Mouse (Mus musculus) adrenal gland, postnatal 25 days (tissue): Measurements from ENCODE around the gene Wdr48. TPM values are rescaled to one million over a fixed set of nuclear protein-coding genes. Genes with fewer than 3 reads are reported as not detected.

Experiments
- DNase-seq: peaks from one replicate; pipeline ENCODE4 v3.0.0; 2021; ENCODE audit warnings: mixed read lengths
- total RNA-seq: library from RNA; stranded (reverse); gene quantifications from 2 replicates; pipeline ENCODE4 v1.2.3, GENCODE M21; 2021

Gene Wdr48
- total RNA-seq, 1 experiment from 2014 or later: 55.2 TPM

- DNase-seq: no peak
Observed at GRCm38 (mm10) chr9:119925120-119925657, 30.5 kb downstream of the Wdr48 start.

- DNase-seq: no peak
Observed at GRCm38 (mm10) chr9:119925729-119926128, 31.1 kb downstream of the Wdr48 start.

GRCm38 (mm10) chr9:119926497-119926896, 31.8 kb downstream of the Wdr48 start:
- DNase-seq: no peak

- DNase-seq: no peak
Observed at GRCm38 (mm10) chr9:119932358-119932757, 37.7 kb downstream of the Wdr48 start.

- no peak for DNase-seq
Observed at GRCm38 (mm10) chr9:119933675-119934074, 39.0 kb downstream of the Wdr48 start.

GRCm38 (mm10) chr9:119937005-119937773, 42.5 kb downstream of the Wdr48 start, which contains the start of the genes Gorasp1 and Ttc21a:
Gene Gorasp1 (minus strand): TSS chr9:119937565.
Gene Ttc21a (plus strand): TSS chr9:119937606.
- DNase-seq: peak; percentile 96

DNA sequence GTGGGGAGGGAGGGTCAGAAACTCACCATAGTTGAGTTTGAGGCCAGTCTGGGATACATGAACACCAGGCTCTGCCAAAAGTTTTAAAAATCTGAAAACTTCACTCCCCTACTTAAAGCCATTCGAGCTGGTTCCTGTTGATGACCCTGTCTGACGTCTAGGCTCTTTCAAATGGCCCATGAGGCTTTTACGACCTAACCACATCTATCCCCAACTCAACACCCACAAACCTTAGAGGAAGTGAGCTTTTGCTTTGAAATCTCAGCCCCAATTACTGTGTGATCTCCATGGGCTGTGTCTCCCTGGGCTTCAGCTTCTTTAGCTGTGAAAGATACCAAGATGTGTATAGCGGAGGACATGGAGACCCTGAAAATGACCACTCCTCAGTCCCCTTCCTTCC, 43.8 kb downstream of the Wdr48 start:
- no peak for DNase-seq

DNA sequence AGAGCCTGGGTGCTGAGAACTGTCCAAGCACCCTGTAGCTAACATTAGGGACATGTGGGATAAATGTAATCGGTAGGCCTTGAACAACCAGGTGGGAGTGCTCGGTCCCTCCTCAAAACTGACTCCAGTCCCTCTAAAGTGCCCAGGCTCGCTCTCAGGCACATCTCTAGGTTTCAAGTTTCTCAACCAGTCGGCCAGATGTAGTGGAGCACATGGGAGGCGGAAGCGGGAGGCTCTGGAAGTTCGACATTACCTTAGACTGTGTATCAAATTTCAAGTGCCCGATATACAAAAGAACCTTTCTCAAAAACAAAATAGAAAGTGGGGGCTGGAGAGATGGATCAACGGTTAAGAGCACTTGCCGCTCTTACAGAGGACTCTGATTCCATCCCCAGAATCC, 45.0 kb downstream of the Wdr48 start:
- no peak for DNase-seq

- DNase-seq: no peak
Observed at GRCm38 (mm10) chr9:119941407-119941806, 46.7 kb downstream of the Wdr48 start.

DNA sequence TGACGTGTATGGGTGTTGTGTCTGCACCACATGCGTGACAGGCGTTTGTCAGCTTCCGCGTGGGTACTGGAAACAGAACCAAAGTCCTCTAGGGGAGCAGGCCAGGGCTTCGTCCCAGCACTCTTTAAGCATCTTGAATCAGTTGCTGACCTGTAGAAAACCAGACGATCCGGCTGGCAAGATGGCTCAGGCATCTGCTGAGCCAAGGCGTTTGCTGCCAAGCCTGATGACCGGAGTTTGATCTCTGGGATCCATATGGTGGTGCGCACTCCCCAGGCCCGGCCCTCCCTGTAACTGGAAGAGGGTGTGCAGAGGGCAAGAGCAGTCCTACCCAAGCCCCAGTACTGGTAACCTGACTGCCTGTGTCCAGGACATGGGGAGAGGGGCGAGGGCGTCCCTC, 47.2 kb downstream of the Wdr48 start:
- DNase-seq: no peak

- no peak for DNase-seq
Observed at GRCm38 (mm10) chr9:119943326-119943725, 48.6 kb downstream of the Wdr48 start.

DNA sequence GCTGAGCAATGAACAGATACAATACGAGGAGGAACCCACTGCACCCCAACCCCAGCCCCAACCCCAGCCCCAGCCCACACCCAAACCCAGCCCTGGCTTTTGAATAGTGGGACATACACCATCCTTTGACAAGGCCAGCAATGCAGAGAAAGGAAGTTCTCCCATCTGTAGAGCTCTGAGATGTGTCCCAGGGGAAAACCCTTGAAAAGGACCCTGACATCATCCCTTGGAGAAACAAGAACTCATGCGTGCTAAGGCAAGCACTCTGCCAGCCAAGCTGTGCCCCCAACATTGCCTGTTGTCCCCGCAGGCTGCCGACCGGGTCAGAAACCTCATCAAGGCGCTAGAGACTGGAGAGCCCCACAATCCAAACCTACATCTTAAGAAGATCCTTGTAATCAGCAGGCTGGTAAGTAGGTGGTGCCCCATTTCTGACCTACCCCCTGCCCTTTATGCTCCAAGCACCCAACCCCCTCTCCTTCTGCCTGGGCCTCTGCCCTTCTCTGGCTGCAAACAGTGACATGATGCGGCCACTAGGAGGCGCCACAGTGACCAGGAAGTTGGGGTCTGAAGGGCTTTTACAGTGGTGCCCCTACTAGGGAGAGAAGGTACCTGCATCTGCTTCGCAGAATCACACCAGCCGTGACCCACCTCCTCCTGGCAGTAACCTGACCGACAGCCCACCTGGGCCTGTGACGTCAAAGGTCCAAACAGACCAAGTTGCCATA, 50.7 kb downstream of the Wdr48 start:
- DNase-seq: no peak

- no peak for DNase-seq
Observed at GRCm38 (mm10) chr9:119948804-119949203, 54.1 kb downstream of the Wdr48 start.

DNA sequence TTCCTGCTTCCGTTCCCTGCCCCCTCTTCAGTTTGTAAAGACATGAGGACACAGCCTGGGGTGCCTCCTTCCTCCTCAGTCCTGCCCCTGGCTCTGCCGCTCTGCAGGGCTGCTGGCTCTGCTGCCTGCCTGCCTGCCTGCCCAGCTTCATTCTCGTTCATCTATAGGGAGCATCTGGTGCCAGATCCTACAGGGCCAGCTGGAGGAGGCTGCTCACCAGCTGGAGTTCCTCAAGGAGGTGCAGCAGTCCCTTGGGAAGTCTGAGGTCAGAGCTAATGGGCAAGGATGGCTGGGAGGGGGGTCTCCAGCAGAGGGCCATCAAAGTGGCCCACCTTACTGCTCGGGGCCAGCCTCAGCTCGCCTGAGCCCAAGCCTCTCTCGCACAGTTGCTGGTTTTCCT, 55.8 kb downstream of the Wdr48 start:
- no peak for DNase-seq

DNA sequence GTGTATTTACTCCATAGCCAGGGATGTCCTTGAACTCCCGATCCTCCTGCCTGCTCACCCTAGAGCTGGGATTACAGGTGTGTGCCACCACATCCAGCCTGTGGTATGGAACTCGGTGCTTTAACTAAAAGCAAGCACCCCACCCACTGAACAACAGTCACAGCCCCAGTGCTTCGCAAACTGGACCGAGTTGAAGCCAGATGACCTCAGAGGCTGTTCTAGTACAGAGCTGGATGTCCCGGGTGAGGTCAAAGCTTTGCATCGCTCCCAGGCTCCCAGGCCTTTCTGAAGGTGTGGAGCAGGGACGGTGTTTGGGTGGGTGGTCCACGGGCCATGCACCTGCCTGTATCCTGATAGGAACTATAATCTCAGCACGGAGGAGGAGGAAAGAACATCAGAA, 56.7 kb downstream of the Wdr48 start:
- no peak for DNase-seq

- no peak for DNase-seq
Observed at GRCm38 (mm10) chr9:119958835-119959234, 64.2 kb downstream of the Wdr48 start.

GRCm38 (mm10) chr9:119962216-119962615, 67.5 kb downstream of the Wdr48 start:
- no peak for DNase-seq

GRCm38 (mm10) chr9:119962987-119963667, 68.4 kb downstream of the Wdr48 start:
- peak; percentile 82 for DNase-seq

GRCm38 (mm10) chr9:119964206-119964605, 69.5 kb downstream of the Wdr48 start:
- no peak for DNase-seq

- DNase-seq: no peak
Observed at GRCm38 (mm10) chr9:119965186-119965585, 70.5 kb downstream of the Wdr48 start.

DNA sequence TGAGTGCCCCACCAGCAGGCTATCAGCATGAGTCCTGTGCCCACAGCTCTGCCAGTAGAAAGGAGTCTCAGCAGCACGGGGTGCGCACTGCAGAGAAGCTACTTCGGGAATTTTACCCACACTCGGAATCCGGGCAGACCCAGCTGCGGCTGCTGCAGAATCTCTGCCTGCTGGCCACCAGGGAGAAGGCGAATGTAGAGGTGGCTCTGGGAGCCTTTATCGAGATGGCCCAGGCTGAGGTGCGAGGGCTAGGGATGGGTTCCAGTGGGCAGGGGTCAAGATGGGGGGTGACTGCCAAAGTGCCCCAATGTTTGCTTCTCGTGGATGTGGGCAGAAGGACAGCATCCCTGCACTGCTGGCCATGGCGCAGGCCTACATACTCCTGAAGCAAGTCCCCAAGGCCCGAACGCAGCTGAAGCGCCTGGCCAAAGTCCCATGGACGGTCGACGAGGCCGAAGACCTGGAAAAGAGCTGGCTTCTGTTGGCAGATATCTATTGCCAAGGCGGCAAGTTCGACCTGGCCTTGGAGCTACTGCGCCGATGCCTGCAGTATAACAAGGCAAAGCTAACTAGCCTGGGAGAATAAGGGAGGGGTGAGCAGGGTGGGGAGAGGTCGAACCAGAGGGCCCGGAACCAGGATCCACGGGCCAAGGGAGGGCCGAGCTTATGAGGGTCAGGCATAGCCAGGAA, 71.7 kb downstream of the Wdr48 start:
- no peak for DNase-seq

GRCm38 (mm10) chr9:119969811-119970210, 75.1 kb downstream of the Wdr48 start:
- DNase-seq: no peak
